Mouse (Mus musculus): ENCODE measurements around the gene Ptpn5.

Ptpn5 gene

DNA sequence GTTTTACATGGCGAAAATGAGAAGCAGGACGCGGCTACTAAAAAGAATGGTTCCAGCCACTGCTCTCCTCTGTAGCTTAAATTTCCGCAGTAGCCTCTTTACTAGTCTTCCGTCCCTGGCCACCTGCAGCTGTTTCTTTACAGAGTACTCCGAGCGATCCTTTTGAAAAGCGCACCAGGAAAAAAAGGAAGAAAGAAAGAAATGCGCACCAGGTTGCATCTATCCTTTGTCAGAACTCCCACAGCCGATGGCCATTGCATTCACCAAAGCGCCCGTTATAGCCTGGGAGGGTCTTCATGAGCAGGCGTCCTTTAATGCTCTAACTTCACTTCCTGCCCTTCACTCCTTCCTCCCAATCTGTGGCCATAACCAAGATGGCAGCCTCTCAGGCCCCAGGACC, at the start of gene Ptpn5:
Gene Ptpn5 (minus strand): TSS at position 354 of the 400 bp plus-strand sequence.
- DNase-seq = no peak

DNA sequence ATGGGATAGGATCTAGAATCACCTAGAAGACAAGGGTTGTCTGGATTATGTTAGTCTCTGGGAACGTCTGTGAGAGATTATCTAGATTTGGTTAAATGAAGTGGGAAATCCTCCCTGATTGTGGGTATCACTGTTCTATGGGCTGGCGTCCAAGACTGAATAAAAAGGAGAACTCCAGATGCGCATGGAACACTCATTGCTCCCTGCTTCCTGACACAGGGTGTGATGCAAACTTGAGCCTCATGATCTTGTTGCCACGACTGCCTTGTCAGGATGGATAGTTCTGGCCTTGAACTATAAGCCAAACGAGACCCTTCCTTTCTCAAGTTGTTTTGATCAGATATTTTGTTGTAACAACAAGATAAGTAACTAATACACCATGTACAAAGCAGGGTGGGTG, 37.3 kb upstream of the Ptpn5 start:
- DNase-seq = no peak

DNA sequence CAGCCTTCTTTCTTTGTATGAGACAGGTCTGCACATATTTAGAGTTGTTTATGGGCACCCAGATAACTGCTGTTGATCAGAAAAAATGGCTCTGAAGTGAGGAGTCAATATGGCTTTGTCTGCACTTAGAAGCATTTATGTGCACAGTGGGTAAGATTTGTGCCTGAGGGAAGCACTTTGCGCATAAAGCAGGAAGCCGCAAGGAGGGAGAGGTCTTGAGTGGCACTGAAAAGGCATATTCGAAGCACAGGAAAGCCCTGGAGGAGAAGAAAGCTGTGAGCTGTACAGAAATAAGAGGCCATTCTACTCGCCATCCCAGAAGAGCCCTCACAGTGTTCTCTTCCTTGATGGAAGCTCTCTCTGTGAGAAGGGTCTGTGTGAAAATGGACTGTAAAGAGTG, 31.5 kb upstream of the Ptpn5 start:
- no peak for DNase-seq

DNA sequence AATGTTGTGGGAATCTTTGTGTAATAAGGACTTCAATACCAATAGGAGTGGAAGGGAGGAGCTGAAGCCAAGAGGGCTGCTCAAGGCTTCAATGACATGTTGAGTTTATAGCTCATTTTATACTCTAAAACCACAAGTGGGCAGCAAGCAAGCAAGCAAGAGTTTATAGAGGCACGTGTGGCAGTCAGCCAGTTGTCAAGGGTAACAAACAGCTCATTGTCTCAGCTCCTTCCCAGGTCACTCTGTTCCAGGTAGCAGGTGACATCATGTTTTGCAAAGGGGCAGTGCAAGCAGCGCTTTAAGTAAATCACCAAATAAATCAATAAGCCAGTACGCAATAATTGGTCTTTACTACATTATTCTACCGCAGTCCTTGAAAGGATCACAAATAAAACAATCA, 29.7 kb upstream of the Ptpn5 start:
- no peak for DNase-seq

DNA sequence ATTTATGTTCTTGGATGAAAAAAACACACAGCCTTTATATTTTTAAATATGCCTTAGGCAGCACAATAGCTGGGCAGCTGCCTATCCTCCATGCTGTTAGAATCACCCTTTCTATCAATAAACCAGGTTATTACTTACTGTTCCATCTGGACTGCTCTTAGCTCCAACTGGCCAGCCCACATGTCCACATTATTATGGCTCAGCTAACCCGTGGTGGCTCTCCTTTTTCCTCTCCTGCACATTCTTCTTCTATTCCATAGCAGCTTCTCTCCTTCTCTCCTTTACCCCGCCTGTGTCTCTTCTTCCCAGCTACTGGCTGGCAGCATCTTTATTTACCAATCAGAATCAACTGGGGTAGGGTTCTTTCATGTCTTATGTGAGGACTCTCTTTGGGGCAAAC, 25.0 kb upstream of the Ptpn5 start:
- no peak for DNase-seq

DNA sequence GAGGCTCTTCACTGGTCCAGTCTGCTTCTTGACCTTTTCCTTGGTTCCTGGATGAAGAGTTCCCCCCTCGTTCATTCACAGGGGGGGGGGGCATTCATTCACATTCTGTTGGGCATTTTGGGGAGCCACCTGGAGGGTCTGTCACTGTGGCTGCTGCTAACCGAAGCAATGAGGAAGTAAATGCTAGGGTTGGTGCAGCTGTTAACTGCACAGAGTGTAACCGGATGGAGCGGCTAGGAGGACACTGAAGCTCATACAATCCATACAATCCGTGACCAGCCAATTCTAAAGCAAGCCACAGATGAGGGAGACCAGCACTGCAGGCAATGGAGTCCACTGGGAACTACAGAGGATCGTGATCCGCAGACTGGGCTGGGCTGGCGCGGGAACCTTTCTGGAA, 24.3 kb upstream of the Ptpn5 start:
- no peak for DNase-seq

DNA sequence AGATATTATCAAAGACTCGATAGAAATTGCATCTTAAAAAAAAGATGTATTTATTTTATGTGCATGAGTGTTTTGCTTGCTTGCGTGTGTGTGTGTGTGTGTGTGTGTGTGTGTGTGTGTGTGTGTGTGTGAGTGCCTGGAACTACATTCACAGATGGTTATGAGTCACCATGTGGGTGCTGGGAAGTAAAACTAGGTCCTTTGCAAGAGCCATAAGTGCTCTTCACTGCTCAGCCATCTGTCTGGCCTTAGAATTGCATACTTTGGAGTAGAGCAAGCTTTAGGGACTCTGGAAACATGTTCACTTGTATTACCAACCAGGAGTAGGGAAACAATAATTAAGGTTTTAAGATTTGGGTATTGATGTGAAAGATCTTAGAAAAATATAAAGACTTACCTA, 22.4 kb upstream of the Ptpn5 start:
- DNase-seq = no peak

DNA sequence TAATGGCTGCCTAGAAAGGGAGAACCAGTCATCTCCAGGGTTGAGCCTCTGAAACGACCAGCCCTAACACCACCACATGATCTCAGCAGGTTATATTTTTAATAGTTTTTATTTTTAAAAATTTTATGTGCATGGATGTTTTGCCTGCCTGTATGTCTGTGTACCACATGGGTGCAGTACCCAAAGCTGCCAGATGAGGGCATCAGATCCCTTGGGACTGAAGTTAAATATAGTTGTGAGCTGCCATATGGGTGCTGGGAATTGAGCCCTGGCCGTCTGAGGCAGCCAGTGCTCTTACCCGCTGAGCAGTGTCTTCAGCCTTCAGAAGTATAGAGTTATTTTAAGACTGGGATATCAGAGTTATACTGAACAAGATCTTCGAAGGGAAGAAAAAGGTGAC, 21.9 kb upstream of the Ptpn5 start:
- no peak for DNase-seq

DNA sequence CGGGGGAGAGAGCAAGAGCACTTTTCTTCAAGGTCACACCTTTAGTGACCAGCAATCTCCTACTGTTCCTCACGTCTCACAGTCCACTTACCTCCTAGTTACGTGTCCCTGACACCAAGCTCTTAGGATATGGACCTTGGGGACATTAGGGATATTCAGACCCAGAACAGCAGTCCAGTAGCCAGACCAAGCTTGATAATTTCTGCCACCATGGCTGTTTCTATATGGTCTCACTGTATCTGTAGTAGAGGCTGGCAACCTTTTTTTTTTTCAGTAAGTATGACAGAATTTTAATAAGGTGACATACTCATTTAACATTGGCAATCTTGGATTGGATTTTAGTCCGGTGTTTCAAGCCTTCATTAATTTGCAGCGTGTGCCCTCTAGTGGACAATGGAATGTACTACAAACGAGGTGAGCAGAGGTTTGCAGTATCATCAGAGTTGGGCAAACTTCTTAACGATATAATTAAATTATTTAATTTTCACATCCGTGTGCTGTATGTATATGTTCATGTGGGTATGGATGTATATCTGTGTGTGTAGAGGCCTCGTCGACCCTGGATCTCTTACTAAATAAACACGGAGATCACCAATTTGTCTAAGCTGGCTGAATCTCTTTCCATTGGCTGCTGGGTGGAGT, 17.1 kb upstream of the Ptpn5 start:
- peak; percentile 35 to 61 for DNase-seq

DNA sequence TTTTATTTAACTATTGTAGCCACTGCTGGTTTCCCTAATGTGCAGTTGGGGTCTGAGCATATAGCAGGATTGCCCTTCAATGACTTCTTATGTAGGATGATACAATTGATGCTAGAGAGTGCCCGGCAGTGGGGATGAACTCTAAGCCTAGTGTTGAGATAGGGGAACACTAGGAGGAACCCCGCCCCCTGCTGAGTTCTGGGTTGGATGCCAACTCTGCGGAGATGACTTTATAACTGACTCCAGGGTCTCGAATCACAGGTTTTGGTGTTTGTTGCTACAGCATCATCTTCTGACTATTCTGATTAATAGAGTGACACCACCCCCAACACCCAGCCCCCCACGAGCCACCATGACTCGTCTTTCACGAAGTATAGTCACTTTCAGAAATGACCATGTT, 14.8 kb upstream of the Ptpn5 start:
- DNase-seq = no peak

DNA sequence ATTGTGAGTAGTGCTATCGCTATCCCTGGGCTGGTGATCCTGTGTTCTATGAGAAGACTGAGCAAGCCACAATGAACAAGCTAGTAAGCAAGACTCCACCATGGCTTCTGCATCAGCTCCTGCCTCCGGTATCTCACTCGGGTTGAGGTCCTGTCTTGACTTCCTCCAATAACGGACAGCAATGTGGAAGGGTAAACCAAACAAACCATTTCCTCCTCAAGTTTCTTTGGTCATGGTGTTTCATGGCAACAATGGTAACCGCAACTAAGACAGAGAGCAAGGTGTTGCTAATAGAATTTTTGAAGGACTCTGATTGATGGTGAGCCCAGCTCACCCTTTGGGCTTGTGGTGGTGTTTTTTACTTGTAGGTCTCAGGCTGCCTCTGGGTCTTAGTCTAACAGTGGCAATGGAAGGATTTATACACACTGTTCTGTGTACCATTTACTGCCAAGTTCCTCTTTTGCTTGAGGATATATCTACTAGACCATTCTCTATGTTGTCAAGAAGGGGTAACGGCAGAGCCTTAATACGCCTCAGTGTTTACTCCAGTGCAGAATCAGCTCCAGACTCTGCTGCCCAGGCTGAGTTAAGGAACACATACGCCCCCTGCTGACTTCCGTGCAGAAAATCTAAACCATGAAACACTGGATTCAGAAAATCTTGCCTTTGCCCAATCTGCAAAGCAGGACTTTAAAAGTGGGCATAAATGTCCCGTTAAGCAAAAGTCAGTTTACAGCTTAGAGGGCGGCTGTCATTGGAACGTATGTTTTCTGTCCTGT, 12.7 kb upstream of the Ptpn5 start:
- DNase-seq = peak; percentile 11 to 67

DNA sequence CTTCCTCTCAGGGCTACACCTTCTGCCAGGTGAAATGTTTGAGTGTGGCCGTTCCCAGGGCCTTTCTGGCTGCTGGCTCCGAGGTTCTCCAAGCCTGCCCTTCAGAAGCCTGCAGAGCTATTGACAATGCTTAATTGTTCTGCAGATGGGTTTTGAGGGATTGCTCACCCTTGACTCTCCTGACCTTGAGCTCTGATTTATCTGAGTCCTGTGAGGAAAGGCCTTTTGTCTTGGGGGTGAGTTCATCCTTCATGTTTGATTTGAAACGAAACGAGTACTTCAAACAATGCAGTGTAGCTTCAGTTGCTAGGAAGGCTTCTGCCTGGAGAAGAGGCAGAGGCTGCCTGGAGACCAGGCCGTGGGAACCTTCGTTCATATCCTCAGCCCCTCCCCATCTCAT, 10.8 kb upstream of the Ptpn5 start:
- no peak for DNase-seq

DNA sequence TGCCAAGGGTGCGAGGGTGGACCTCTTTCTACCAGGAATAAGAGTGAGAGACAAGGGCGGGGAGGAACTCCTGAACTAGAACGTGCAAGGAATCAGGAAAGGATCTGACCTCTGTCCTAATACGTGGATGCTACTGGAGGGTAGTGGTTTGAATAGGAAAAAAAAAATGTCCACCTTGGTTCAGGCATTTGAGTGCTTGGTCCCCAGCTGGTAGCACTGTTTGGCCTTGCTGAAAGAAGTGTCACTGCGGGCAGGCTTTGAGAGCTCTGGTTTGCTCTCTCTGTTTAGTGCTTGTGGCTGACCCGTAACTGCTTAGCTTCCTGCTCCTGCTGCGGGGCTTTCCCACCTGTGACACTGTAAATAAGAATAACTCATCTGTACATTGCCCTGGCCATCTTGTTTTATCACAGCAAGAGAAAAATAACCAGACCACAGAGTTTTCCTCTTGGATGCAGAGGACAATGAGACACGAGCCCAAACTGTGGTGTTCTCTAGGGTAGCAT, 6.4 kb upstream of the Ptpn5 start:
- DNase-seq = no peak

DNA sequence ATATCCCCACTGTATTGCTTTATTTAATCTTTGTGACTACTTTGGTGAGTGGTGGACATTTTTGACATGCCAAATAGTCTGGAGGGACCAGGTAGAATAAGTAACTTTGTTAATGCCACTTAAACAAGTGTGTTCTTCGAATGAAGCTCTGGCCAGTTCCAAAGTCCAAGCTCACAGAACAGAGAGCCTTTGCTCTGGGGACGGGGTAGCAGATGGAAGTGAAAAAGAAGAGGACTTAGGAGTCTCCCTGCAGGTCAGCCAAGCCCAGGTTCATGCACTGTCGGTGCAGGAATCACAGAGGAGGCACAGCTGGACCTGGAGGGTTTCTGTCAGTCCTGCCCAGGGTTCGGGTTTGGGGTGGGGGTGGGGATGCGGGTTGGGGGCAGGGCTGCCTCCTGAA, 1.1 kb upstream of the Ptpn5 start:
- peak; percentile 50 to 58 for DNase-seq

DNA sequence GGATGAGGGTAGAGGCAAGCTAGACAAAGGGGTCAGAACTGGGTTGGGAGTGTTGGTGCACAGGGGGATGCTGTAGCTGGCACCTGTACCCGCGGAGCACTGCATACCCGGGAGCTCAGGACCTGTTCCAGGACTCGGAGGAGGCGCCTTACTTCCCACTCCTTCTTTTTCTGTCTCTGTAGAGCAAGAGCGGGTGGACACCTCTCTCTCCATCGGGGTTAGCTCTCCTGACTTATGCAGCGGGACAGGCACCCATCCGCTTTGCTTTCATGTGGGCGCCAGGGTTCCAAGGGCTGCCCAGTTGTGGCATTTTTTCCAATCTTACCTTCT, 588 bp downstream of the Ptpn5 start:
- DNase-seq = no peak

DNA sequence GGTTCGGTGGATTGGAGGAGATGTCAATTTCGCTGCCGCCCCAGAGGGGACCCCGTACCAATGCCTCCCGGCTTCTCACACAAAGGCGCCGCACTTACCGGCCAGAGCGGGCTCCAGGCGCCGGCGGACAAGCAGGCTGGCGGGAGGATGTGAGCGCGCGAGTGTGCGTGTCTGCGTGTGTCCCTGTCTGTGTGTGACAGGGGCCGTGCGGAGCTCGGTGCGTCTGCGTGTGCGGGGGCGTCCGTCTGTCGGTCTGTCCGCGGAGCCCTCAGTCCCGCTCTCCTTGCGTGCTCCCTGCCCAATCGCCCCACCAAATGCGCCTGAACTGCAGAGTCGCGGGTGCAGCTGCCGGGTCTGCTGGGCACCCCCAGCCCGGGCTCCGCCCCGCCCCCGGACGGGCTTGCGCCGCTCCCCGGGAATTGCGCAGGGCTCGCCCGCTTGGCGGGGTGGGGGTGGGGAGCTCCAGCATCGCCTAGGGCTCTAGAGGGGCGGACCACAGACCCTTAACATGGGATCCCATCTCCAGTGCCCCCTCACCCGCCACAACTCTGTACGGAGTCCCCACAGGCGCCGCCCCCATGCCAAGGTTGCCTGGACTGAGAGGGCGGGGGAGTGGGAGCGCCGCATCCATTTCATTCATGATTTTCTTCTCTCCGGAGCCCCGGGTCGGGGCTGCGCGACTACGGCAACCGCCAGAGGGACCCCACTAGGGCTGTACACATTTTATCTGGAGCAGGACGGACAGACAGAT, 1.1 kb downstream of the Ptpn5 start:
- DNase-seq = peak in 1 of 2 experiments; percentile 27

DNA sequence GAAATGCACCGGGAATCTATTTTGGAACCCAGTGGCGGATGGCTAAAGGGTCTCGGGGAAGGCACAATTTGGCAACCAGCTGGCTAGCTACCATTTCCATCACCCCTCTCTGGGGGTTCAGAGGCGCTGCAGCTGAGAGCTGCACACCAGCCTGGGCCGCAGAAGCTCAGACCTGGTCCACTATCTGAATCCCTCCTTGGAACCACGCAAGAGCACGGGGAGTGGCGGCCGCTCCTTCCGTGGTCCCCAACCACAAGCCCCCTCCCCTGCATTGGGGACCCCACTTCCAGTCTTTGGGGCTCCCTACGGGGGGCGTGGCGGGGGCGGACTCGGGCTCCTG, 1.7 kb downstream of the Ptpn5 start:
- DNase-seq = no peak

DNA sequence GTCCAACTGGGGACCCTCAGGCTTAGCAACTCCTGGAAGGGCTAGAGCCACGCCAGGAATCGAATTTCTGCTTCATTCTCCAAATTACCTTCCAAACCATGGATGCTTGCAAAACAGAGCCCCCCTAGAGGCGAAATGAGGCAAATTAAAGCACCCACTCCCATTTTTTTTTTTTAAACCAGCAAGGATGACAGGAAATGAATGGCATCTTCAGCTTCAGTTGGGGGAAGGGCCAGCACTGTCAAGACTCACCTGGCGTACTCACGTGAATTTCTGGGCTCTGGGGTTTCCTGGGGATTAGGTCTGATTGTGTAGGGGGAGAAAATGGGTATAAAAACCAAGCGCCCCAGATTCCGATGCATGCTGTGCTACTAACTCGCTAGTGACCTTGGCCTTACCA, 2.2 kb downstream of the Ptpn5 start:
- DNase-seq = no peak

DNA sequence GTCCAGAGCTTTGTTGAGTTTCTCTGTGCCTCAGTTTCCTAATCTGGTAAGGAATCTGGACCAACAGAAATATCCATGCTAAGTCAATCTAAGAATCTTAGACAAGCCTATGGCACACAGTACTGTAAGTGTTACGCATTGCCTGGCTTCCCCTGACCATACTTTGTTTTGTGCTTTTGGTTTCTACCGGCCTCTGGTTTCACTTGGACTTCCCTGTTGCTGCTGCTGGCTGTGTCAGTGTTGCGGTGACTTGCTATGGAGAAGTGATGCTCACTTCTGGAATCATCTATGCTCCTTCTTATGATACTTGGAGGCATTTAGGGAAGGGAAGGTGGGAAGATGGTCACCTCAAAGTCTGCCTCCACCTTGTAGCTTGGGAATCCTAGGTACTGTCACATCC, 11.5 kb downstream of the Ptpn5 start:
- DNase-seq = no peak

DNA sequence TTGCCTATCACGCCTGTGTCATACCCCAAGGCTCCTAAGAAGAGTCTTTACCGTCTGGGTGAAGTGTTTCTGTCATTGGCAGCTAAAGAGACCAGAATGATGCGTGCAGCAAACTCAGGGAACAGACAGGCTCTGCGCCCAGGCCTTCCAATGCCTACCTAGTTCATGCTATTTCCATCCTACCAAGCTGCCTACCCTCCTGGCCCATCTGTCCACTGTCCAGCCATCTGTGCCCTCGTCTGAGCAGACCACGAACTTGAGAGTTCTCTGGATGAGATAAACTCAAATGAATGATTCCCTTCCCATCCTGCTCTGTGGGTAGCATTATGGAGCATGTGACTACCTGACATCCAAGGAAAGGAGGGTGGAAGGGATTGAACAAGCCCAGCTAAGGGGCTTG, 16.8 kb downstream of the Ptpn5 start:
- DNase-seq = no peak

DNA sequence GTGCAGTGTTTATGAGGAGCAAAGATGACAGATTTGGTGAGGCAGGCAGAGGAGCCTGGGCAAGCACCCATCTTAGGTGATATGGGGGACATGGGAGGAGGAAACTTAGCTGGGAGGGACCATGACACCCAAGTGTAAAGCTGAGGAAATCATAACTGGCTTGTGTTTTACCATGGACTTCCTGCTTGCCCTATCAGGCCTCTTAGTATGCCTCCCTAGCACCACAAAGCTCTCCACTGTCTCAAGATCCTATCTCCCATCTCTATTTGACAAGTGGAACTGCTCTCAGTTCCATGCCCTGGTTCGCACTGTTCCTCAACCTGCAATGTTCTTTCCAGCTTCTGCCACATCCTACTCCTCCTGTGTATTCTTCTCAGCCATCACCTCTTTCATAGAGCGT, 18.0 kb downstream of the Ptpn5 start:
- DNase-seq = no peak

DNA sequence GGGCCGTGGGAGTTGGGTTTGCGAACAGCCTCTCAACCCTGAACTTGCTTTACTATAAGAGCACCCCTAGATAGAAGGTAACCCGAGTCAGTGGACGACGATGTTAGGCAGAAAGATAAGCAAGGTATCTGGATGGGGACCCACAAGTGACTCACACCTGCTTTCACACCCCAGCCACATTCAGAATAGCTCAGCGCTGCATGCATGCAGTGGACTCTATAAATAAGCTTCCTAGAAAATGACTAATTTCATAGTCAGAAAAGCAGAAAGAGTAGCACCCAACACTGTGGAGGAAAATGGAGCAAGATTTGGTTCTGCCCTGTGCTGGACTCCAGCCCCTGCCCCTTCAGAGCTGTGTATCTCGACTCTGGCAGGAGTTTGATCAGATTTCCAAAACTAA, 20.1 kb downstream of the Ptpn5 start:
- no peak for DNase-seq

DNA sequence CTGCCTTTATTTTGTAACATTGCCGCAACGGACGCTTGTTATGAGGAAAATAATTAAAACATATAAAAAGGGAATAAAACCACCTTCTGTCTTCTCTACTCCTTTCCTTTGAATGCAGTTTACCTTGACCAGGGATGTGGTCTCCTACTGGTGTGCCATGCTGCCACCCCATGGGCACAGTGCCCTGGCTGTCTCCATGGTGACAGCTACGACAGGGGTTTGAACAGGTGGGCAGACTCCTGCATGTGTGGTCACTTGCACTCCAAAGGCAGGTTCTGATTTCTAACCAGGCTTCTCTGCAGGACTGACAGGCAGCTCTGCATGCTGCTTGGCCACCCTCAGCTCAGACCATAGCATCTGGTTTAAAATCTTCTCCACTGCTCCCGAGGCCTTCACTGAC, 21.4 kb downstream of the Ptpn5 start:
- no peak for DNase-seq

DNA sequence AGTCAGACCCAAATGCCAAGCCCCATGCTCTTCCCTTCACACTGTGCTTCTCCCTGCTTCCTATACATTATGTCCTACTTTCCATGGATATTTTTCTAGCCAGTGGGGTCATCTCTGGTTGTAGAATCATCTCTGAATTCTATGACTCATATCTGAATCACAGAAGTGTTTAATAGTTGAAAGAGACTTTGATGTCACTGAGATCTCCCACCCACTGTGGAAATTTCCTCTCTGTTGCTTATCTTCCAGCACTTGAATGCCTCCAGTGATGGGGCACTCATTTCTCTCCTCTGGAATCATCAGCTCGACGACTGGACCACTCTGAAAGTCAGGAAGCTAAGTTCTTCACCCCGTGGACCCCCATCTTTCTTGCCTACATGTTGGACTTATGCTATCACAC, 22.4 kb downstream of the Ptpn5 start:
- no peak for DNase-seq

All from kidney, postnatal 36 days (tissue).